Mouse (Mus musculus) large intestine, adult 2 months (tissue): ENCODE results near the gene Kalrn. TPM values are rescaled to one million over a fixed set of nuclear protein-coding genes. Genes with fewer than 3 reads are reported as not detected.

Source experiments
- polyA plus RNA-seq: library from polyadenylated mRNA; depleted of rRNA; stranded (reverse); fragments of >200 nt; gene quantifications from 2 replicates; pipeline ENCODE4 v1.2.3, GENCODE M21; 2012; rRNA removed

Kalrn gene
- polyA plus RNA-seq, 1 experiment, result 21.4 TPM

Other genes with a start within 250 kb of the Kalrn start
- gene Ropn1, start 76.4 kb upstream of the Kalrn start, polyA plus RNA-seq, result not detected in 2 replicates
- 1.7 and 2.1 TPM in 2 replicates for gene Ccdc14, start 117.1 kb upstream of the Kalrn start, polyA plus RNA-seq
- gene Mylk, start 171.7 kb upstream of the Kalrn start, polyA plus RNA-seq, result 306 and 525 TPM in 2 replicates